Mouse (Mus musculus) heart, embryonic 15.5 days (tissue): ENCODE measurements at regions not wholly inside any gene's neighbourhood (a gene's known extent, or its start where the extent isn't known, plus 50 kb on each side); places are given as distances from the start of the nearest gene placed in this dataset.

Source experiments
- ATAC-seq: fragments of 200-750 bp; cut with Nextera tagmentation; replicated peaks from 2 replicates; pipeline ENCODE4 v1.8.0; 2017; ENCODE audit warnings: low read depth, moderate TSS enrichment; ENCODE audit not compliant: insufficient number of reproducible peaks, insufficient read depth, low FRiP score
- H3K27ac ChIP-seq: fragments of 300-500 bp; sonication (generic); 2 replicates; pipeline ENCODE4 v1.5.1; 2015; ENCODE audit warnings: mild to moderate bottlenecking, inconsistent platforms
- H3K27me3 ChIP-seq: fragments of 300-500 bp; sonication (generic); 2 replicates; pipeline ENCODE4 v1.6.1; 2015; ENCODE audit warnings: inconsistent platforms
- H3K36me3 ChIP-seq: fragments of 300-500 bp; sonication (generic); 2 replicates; pipeline ENCODE4 v1.6.1; 2015; ENCODE audit warnings: mild to moderate bottlenecking, inconsistent platforms
- H3K4me1 ChIP-seq: fragments of 300-500 bp; sonication (generic); replicated peaks from 2 replicates; pipeline ENCODE4 v1.6.1; 2015; ENCODE audit warnings: inconsistent platforms
- H3K4me2 ChIP-seq: fragments of 300-500 bp; sonication (generic); 2 replicates; pipeline ENCODE4 v1.6.1; 2015; ENCODE audit warnings: inconsistent platforms, mild to moderate bottlenecking, moderate library complexity
- H3K4me3 ChIP-seq: fragments of 300-500 bp; sonication (generic); 2 replicates; pipeline ENCODE4 v1.5.1; 2015; ENCODE audit warnings: mild to moderate bottlenecking, inconsistent platforms
- H3K9ac ChIP-seq: fragments of 300-500 bp; sonication (generic); 2 replicates; pipeline ENCODE4 v1.6.1; 2015; ENCODE audit warnings: mild to moderate bottlenecking, inconsistent platforms
- H3K9me3 ChIP-seq: fragments of 300-500 bp; sonication (generic); replicated peaks from 2 replicates; pipeline ENCODE4 v1.6.1; 2016; ENCODE audit warnings: inconsistent platforms
- WGBS: fragments of 180-500 bp; shearing (Covaris S2); methylation state at CpG from one replicate; pipeline ENCODE4 v1.1.7; 2015; ENCODE audit warnings: mixed read lengths; 5-methylcytosine and 5-hydroxymethylcytosine counted together

DNA sequence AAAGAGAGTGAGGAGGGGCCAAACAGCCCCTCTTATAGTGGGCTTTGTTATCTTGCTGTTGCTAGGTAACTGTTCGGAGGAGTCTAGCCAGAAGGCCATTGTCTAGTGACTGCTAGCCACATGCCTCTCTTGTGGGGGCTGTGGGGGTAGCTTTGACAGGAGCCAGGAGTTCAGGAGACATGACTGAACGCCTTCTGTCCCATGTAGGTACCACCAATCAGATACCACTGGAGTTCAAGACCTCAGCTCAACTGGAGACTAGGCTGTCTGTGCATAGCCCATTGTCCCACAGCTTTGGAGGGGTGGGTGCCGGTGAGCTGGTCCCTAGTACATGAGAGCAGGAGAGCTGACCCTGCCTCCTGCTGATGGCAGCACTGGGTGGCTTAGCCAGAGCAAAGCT, 82.4 kb upstream of the Unc93a2 start:
- Histone ChIP-seq H3K9me3 (no peaks in the 10 kb centered on the region), H3K27me3 (no peaks in the 10 kb centered on the region), H3K27ac (no peak overlapping the region), H3K9ac (no peak overlapping the region), H3K36me3 (no peaks in the 10 kb centered on the region), H3K4me3 (no peak overlapping the region), H3K4me1 (peaks cover 6% of the 10 kb centered on the region; the same call in 1 of the 2 replicates), H3K4me2 (no peak overlapping the region)
- no peak for ATAC-seq
- 38% methylated on average over 3 of the region's 3 CpGs for WGBS

DNA sequence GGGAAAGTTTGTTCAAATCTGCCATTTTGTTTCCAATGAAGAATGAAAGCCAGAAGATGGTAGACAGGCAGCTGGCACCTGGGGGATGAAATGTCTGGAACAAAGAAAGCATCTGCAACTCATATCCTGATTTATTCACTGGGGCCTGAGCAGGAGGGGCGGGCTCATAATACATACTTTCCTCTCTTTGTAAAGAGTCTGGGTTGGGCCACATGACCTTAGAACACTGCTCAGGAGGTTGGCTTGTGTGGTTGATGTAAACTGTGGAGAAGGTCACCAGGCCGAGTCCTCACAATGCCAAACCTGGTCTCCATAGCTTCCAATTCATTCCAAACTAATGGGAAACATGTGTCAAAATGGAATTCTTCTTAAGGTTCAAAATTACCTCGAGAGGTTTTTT, 79.6 kb upstream of the Unc93a2 start:
- H3K27me3 ChIP-seq = no peaks in the 10 kb centered on the region
- no peak for ATAC-seq
- no peak overlapping the region for H3K4me3 ChIP-seq
- H3K9me3 ChIP-seq = no peaks in the 10 kb centered on the region
- no peak overlapping the region for H3K4me2 ChIP-seq
- H3K27ac ChIP-seq = no peak overlapping the region
- 65% methylated on average over 3 of the region's 3 CpGs for WGBS
- H3K4me1 ChIP-seq = peaks cover 6% of the 10 kb centered on the region; the same call in 1 of the 2 replicates
- H3K36me3 ChIP-seq = no peaks in the 10 kb centered on the region
- H3K9ac ChIP-seq = no peak overlapping the region

GRCm38 (mm10) chr17:7461164-7461563, 75.9 kb upstream of the Unc93a2 start:
- no peak overlapping the region for H3K4me3 ChIP-seq
- no peak overlapping the region for H3K27ac ChIP-seq
- no peaks in the 10 kb centered on the region for H3K9me3 ChIP-seq
- 0 out of 2 replicates have a peak, but pooled peaks have one; percentile 39 for ATAC-seq
- no peak overlapping the region for H3K9ac ChIP-seq
- peaks cover 6% of the 10 kb centered on the region; the same call in 1 of the 2 replicates for H3K4me1 ChIP-seq
- 46% methylated on average over 6 of the region's 6 CpGs for WGBS
- no peaks in the 10 kb centered on the region for H3K27me3 ChIP-seq
- H3K4me2 ChIP-seq = no peak overlapping the region
- H3K36me3 ChIP-seq = no peaks in the 10 kb centered on the region

DNA sequence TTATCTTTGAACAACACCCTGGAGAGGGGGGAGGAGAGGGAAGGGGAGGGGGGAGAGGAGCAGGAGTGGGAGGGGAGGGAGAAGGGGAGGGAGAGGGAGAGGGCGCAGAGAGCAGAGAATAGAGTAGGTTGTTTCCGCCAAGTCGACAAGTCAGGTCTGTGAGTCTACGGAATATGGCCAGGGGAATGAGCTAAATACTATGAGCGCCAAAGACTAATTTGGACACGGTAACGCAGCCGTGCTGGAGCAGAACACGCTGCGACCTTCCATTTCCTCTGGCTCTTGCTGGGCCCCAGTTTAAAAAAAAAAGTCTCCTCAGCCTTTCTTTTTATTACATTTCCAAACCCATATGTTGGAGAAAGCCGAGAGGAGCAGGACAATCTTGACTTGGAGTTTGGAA, 71.7 kb upstream of the Unc93a2 start:
- Histone ChIP-seq H3K9me3 (no peaks in the 10 kb centered on the region), H3K4me1 (no peaks in the 10 kb centered on the region), H3K4me2 (no peak overlapping the region), H3K4me3 (no peak overlapping the region), H3K9ac (no peak overlapping the region), H3K27me3 (no peaks in the 10 kb centered on the region), H3K27ac (no peak overlapping the region), H3K36me3 (no peaks in the 10 kb centered on the region)
- WGBS = 84% methylated on average over 11 of the region's 11 CpGs
- ATAC-seq = no peak

DNA sequence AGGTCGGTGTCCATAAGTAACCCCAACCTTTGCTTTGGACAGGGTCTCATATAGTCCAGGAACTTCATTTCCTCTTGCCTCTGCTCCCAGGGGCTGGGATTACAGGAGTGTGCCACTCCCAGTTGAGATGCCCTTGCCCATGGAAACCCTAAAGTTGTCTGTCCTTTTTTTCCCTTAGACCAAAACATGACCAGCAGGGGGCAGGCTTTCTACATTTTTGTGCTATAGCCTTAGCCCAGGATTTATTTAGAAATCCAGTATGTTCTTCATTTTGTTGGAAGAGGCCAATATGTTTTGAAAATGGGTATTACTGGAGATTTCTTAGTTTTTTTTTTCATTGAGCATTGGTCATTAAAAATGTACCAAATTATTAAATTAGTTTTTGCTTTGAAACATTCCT, 58.6 kb upstream of the Unc93a2 start:
- H3K27me3 ChIP-seq = no peaks in the 10 kb centered on the region
- H3K4me2 ChIP-seq = no peak overlapping the region
- 65% methylated on average over 1 of the region's 1 CpGs for WGBS
- H3K9ac ChIP-seq = no peak overlapping the region
- no peaks in the 10 kb centered on the region for H3K9me3 ChIP-seq
- H3K27ac ChIP-seq = no peak overlapping the region
- no peak for ATAC-seq
- no peaks in the 10 kb centered on the region for H3K36me3 ChIP-seq
- no peaks in the 10 kb centered on the region for H3K4me1 ChIP-seq
- no peak overlapping the region for H3K4me3 ChIP-seq

DNA sequence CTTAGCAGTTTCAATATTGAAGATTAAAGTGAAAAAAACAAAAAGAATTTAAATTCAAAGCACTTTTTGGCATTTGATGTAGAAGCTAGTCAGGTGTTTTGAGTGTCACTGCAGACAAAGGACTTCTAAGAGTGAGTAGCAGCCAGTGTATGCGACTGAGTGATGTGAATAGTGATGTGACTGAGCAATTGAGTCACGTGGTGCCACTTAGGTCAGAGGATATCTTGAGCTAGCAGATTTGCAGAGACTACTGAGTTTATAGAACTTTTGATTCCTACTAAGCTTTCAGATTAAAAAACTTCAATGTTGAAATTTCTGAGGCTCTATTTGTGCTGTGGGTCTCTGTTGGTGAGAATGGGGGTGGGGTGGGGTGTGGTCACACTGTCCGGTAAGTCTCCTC, 49.8 kb upstream of the Unc93a2 start:
- Histone ChIP-seq H3K36me3 (no peaks in the 10 kb centered on the region), H3K4me3 (no peak overlapping the region), H3K4me1 (no peaks in the 10 kb centered on the region), H3K27ac (no peak overlapping the region), H3K9me3 (no peaks in the 10 kb centered on the region), H3K9ac (no peak overlapping the region), H3K27me3 (no peaks in the 10 kb centered on the region), H3K4me2 (no peak overlapping the region)
- no peak for ATAC-seq
- WGBS = 75% methylated on average over 3 of the region's 3 CpGs
